Mouse (Mus musculus): ENCODE results near the gene Dsp. TPM values are rescaled to one million over a fixed set of nuclear protein-coding genes. Genes with fewer than 3 reads are reported as not detected.

Gene Dsp
- polyA plus RNA-seq, 1 experiment from 2014 or later: 0.35 TPM

- no peaks in the 10 kb centered on the region for H3K27me3 ChIP-seq
- DNase-seq (ENCODE audit: low read depth, low spot score) (no peak), ATAC-seq (no peak)
- no peak for TF ChIP-seq CTCF (IDR thresholded peaks at IDR 0.05)
- ChIA-PET CTCF (interaction anchor here (0.8 kb wide), 1 partner anchor 392 kb away, joined by 3 read pairs; no protein-coding TSS in a partner anchor), POLR2A (no interaction called here)
- in situ Hi-C loops (cut with MboI; ENCODE audit: low pct_unique_long_range_greater_than_20kb): no loop called here
Observed at GRCm38 (mm10) chr13:38234651-38235050, 83.6 kb downstream of the Dsp start.

DNA sequence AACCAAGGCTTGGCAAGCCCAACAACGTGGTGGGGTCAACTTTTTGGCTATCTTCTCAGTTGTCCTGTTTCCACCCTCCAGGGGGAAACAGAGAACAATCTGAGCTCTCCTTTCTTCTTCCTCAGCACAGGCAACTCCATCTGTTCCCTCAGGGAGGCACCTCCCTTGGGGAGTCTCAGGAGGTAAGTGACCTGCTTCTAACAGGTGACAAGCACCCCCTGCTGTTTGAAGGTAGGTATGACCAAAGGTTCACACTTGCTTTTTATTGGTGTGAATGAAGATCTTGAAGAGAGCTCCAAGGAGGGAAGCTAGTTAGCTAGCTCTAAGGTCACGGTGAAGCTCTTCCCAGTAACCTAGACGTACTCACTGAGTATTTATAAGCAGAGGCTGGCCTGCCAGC is 84.3 kb downstream of the Dsp start:
- POLR2A ChIA-PET: interaction anchor here (0.6 kb wide), 2 partner anchors 16 to 17 kb away, joined by 3 to 4 read pairs; no protein-coding TSS in a partner anchor

DNA sequence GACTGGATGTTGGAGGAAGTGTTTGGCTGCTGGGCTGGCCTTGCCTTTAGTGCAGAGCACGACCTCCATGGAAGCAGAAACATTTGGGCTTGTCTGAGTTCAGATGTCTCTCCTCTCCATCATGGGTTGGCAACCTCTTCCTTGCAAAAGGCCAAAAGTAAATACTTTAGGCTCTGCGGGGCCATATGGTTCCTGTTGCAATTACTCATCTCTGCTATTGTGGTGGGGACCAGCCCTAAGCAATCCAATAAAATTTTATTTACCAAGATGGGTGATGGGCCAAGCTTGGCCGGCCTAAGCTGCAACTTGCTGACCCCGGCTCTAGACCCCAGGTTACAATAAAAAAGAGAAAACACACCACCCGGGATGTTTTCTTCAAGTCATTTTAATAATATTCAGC is 97.1 kb downstream of the Dsp start:
- ChIA-PET POLR2A (no interaction called here), CTCF (no interaction called here)
- in situ Hi-C loops (cut with MboI; ENCODE audit: low pct_unique_long_range_greater_than_20kb): no loop called here
- no peak for ATAC-seq
- no peak for DNase-seq (ENCODE audit: low read depth, low spot score)
- no peaks in the 10 kb centered on the region for H3K27me3 ChIP-seq
- TF ChIP-seq CTCF (IDR thresholded peaks at IDR 0.05): no peak

More for the DNA sequence above, 84.3 kb downstream of the Dsp start:
- DNase-seq (ENCODE audit: low read depth, low spot score): no peak
- H3K27me3 ChIP-seq: no peaks in the 10 kb centered on the region
- no peak for TF ChIP-seq CTCF (IDR thresholded peaks at IDR 0.05)
- in situ Hi-C loops (cut with MboI; ENCODE audit: low pct_unique_long_range_greater_than_20kb): no loop called here
- CTCF ChIA-PET: interaction anchor here (0.8 to 0.9 kb wide), 2 partner anchors 10 to 391 kb away, joined by 3 to 4 read pairs; no protein-coding TSS in a partner anchor
- ATAC-seq: no peak

Other genes starting within 250 kb of the Dsp start
- gene Ssr1, start 157.1 kb upstream of the Dsp start, polyA plus RNA-seq (2021): 95.7 TPM
- gene Riok1, start 114.3 kb upstream of the Dsp start, polyA plus RNA-seq (2021): 24.5 TPM
- 3.0 TPM for gene Cage1, start 114.2 kb upstream of the Dsp start, polyA plus RNA-seq (2021)
- 38.3 TPM for gene Snrnp48, start 53.6 kb downstream of the Dsp start, polyA plus RNA-seq (2021)
- gene Bmp6, start 193.8 kb downstream of the Dsp start, polyA plus RNA-seq (2021): 58.7 TPM